Mouse (Mus musculus) ES-E14 (cell line): ENCODE measurements around the gene Zbp1.

Source experiments
- HCFC1 ChIP-seq: IDR thresholded peaks from 2 replicates; pipeline ENCODE4 v1.6.1; 2012; ENCODE audit warnings: low read length, inconsistent platforms, borderline replicate concordance; ENCODE audit not compliant: insufficient read depth
- MAFK ChIP-seq: IDR thresholded peaks from 2 replicates; pipeline ENCODE4 v1.6.1; 2014; ENCODE audit warnings: mild to moderate bottlenecking, low read depth, low read length, inconsistent platforms; ENCODE audit not compliant: insufficient read depth
- ZNF384 ChIP-seq: IDR thresholded peaks from 2 replicates; pipeline ENCODE4 v1.6.1; 2012; ENCODE audit warnings: low read depth, low read length, inconsistent platforms

DNA sequence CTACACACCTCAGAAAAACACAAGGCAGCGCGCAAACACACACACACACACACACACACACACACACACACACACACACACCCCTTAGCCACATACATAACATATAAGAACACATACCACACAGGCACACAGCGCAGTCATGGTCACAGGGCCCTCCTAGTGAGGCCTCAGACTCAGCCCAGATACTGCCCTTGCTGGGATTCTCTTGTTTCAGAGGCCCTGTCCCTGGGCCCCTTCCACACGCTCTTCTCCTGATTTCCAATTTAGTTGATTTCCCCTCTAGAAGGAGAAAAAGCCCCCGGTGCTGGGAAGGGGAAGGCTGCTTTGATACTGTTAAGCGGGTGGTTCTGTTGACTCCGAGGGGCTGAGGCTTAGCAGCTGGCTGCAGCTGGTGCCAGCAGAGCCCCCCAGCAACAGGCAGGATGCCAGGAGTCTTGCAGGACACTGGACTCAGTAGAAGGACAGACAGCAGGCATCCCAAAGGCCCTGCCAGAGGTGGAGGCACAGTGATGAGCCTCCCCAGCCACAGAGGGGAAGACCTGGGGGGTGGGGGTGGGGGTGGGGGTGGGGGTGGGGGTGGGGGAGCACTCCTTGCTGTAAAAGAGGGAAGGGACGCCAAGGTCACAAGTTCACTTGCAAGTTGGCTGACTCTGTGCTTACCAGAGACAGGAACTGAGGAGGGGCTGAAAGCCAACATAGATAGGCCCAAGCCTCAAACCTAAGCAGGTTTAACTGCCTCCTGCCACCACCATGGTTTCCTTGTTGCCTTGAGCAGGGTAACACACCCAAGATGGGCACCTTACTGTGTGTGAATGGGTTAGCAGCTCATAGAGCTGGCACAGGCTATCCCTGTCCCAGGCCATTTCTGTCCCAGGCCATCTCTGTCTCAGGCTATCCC lies 17.0 kb upstream of the Zbp1 start:
- TF ChIP-seq HCFC1, result no peak
- no peak for TF ChIP-seq ZNF384
- no peak for TF ChIP-seq MAFK
